Mouse (Mus musculus) small intestine, adult 2 months (tissue): ENCODE measurements around the gene Xpnpep3.

ENCODE experiments used
- CTCF ChIP-seq: fragments of 200-500 bp; IDR thresholded peaks from 2 replicates; pipeline ENCODE4 v1.5.1; 2012; ENCODE audit warnings: low read depth, mild to moderate bottlenecking, control low read depth, inconsistent platforms, low read length, moderate library complexity, mixed read lengths; ENCODE audit not compliant: insufficient replicate concordance, insufficient read length; ENCODE audit errors: extremely low read depth
- POLR2A ChIP-seq: fragments of 200-500 bp; IDR thresholded peaks from 2 replicates; pipeline ENCODE4 v1.6.1; 2012; ENCODE audit warnings: low read depth, mild to moderate bottlenecking, control low read depth, inconsistent platforms, low read length, moderate library complexity

DNA sequence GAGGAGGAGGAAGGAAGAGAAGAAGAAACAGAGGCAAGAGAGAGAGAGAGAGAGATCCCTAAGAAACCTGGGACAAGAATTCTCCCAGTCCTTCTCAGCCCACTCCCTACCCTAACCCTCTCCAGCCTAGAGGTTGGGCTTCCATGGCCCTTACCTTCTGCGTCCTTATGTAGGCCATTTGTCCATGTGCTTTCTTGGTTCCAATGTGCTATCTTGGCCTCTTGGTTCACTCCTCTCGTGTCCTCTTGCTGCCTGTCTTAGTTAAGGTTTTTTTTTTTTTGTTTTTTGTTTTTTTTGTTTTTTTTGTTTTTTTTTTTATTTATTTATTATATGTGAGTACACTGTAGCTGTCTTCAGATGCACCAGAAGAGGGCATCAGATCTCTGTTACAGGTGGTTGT is 83.0 kb downstream of the Xpnpep3 start:
- TF ChIP-seq CTCF: no peak
- no peak for TF ChIP-seq POLR2A
